Mouse (Mus musculus): ENCODE results near the gene Sfrp2. TPM values are rescaled to one million over a fixed set of nuclear protein-coding genes. Genes with fewer than 3 reads are reported as not detected.

Gene Sfrp2
- polyA plus RNA-seq, 1 experiment from 2014 or later = 160 TPM

DNA sequence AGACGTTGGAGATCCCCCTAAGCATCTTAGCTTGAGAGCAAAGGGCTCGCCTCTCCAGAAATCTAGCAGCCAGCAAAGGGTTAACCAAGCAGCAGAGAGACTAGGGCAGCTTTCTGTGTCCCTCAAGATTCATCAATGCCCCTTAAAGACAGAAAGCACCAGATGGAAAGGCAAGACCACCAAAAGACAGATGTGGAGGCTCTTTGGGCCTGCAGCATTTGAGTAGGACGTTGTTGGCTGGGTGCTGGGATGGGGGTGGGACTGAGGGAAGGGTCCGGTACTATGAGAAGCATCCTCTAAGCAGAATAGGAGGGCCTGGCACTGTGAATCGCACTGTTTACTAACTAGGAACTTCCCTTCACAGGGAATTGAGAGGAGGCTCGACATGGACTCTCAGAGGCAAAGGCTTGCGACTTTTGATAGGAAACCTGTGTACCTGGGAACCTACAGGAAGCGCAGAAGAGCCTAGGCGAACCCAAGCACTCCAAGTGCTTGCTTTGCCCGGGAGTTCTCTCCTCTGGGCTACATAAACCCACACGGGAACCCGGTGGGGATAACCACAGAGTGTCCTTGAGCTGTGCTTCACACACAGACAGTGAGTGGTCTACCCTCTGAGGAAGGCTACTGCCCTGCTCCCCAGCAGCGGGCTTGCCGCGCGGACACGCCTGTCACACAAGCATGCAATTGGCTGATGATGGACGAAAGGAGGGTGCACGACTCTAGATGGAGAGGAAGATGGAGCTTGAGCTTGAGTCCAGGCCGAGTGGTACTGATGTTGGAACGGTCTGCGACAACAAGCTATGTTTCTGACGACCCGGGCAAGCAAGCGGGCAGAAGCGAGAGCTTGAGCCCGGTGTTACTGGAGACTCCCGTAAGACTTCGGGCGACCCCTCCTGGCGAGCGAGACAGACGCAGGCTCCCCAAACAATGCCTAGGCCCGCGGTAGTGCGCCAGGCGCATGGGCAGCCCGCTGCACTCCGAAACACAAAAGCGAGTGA is 2.3 kb upstream of the Sfrp2 start:
- Histone ChIP-seq H3K4me2 (ENCODE audit: low read depth, low read length) (peak overlapping the region; percentile 66), H3K27me3 (ENCODE audit: control insufficient read depth, insufficient read depth, low read length) (no peaks in the 10 kb centered on the region), H3K4me3 (ENCODE audit: low read depth, low read length) (peak overlapping the region; percentile 27), H3K4me1 (ENCODE audit: control insufficient read depth, insufficient read depth, low read length) (no peaks in the 10 kb centered on the region), H3K9ac (replicated peaks; ENCODE audit: low read length) (peak overlapping the region; percentile 70), H3K36me3 (replicated peaks; ENCODE audit: control insufficient read depth, insufficient read depth, low read depth, low read length) (no peaks in the 10 kb centered on the region), H3K27ac (replicated peaks; ENCODE audit: low read depth, low read length) (peak overlapping the region; percentile 35; the same call in 1 of the 2 replicates), H3K9me3 (replicated peaks; ENCODE audit: control insufficient read depth, low read length) (no peaks in the 10 kb centered on the region)
- peak; percentile 74 for ATAC-seq (replicated peaks; ENCODE audit: insufficient number of reproducible peaks, low FRiP score, low TSS enrichment, low read depth)
- WGBS = 7% methylated on average over 40 of the region's 40 CpGs
- peak; percentile 94 for DNase-seq (ENCODE audit: low spot score)

- peak overlapping the region; percentile 73; the same call in 1 of the 2 replicates for H3K27ac ChIP-seq (replicated peaks; ENCODE audit: low read depth, low read length)
- peak overlapping the region; percentile 71 for H3K4me3 ChIP-seq (ENCODE audit: low read depth, low read length)
- no peaks in the 10 kb centered on the region for H3K9me3 ChIP-seq (replicated peaks; ENCODE audit: control insufficient read depth, low read length)
- H3K9ac ChIP-seq (replicated peaks; ENCODE audit: low read length) = peak overlapping the region; percentile 87
- no peak for DNase-seq (ENCODE audit: low spot score)
- under 1% methylated on average over 25 of the region's 25 CpGs for WGBS
- no peaks in the 10 kb centered on the region for H3K27me3 ChIP-seq (ENCODE audit: control insufficient read depth, insufficient read depth, low read length)
- peak overlapping the region; percentile 89 for H3K4me2 ChIP-seq (ENCODE audit: low read depth, low read length)
- no peaks in the 10 kb centered on the region for H3K4me1 ChIP-seq (ENCODE audit: control insufficient read depth, insufficient read depth, low read length)
- ATAC-seq (replicated peaks; ENCODE audit: insufficient number of reproducible peaks, low FRiP score, low TSS enrichment, low read depth) = no peak
- 0 out of 2 replicates have a peak, but pooled peaks cover 2% of the 10 kb centered on the region for H3K36me3 ChIP-seq (replicated peaks; ENCODE audit: control insufficient read depth, insufficient read depth, low read depth, low read length)
These were observed 577 bp downstream of the Sfrp2 start for GRCm38 (mm10) chr3:83766726-83767070.

DNA sequence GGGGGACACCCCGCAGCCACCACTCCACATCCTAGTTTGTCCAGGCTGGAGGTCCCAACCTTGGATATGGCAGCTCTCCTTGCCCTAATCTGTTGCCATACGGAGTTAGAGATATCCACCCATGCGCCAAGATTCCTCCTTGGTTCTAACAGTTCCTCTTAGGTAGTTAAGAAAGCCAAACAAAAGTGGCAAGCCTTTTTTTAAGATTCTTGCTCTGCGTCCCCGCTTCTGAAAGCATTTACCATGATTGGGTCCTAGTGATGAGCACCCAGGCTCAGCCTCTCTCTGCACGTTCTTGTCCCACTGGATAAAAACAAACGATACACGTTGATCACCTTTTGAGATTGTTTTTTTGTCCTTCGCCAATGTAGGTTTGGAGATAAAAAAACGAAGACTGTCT is 1.0 kb downstream of the Sfrp2 start:
- H3K4me3 ChIP-seq (ENCODE audit: low read depth, low read length) = peak overlapping the region; percentile 71
- WGBS = 1% methylated on average over 10 of the region's 10 CpGs
- H3K9ac ChIP-seq (replicated peaks; ENCODE audit: low read length) = peak overlapping the region; percentile 87
- no peak for DNase-seq (ENCODE audit: low spot score)
- H3K9me3 ChIP-seq (replicated peaks; ENCODE audit: control insufficient read depth, low read length) = no peaks in the 10 kb centered on the region
- H3K4me2 ChIP-seq (ENCODE audit: low read depth, low read length) = peak overlapping the region; percentile 89
- no peaks in the 10 kb centered on the region for H3K27me3 ChIP-seq (ENCODE audit: control insufficient read depth, insufficient read depth, low read length)
- no peak overlapping the region for H3K27ac ChIP-seq (replicated peaks; ENCODE audit: low read depth, low read length)
- ATAC-seq (replicated peaks; ENCODE audit: insufficient number of reproducible peaks, low FRiP score, low TSS enrichment, low read depth) = no peak
- no peaks in the 10 kb centered on the region for H3K4me1 ChIP-seq (ENCODE audit: control insufficient read depth, insufficient read depth, low read length)
- 0 out of 2 replicates have a peak, but pooled peaks cover 2% of the 10 kb centered on the region for H3K36me3 ChIP-seq (replicated peaks; ENCODE audit: control insufficient read depth, insufficient read depth, low read depth, low read length)

DNA sequence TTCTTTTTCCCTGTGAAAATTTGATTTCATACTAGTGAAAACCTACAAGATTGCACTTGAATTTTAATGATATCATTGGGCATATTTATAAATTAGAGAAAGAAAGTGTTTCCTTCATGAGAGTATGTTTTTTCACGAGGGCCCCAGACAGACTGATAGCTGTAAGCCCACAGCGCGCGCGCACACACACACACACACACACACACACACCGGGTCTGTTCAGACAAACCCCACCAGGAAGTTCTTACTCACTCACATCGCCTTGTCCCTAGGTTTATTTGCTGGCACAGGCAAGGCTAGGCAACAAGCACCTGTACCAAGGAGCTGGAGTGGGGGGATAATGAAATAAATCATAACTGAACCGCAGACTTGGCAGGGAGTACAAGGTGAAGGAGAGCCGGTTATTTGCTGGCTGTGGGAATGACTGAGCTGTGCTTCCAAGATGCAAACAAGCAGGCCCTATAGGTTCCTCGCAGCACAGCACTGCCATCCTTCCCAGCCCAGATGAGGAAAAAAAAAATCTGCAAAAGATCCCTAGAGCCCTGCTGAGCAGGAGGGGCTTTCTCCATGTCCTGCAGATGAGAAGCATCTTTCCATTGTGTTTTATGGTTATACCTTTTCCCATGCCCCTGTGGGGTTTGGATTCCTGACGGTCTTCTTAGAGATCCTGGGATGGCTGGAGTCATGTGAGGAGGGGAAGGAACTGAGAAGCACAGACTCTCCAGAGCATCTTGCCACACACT is 2.3 kb downstream of the Sfrp2 start:
- H3K4me3 ChIP-seq (ENCODE audit: low read depth, low read length) = peak overlapping the region; percentile 71
- ATAC-seq (replicated peaks; ENCODE audit: insufficient number of reproducible peaks, low FRiP score, low TSS enrichment, low read depth) = no peak
- 30% methylated on average over 11 of the region's 11 CpGs for WGBS
- no peaks in the 10 kb centered on the region for H3K27me3 ChIP-seq (ENCODE audit: control insufficient read depth, insufficient read depth, low read length)
- no peak for DNase-seq (ENCODE audit: low spot score)
- peak overlapping the region; percentile 32 for H3K4me2 ChIP-seq (ENCODE audit: low read depth, low read length)
- peak overlapping the region; percentile 37 for H3K9ac ChIP-seq (replicated peaks; ENCODE audit: low read length)
- H3K9me3 ChIP-seq (replicated peaks; ENCODE audit: control insufficient read depth, low read length) = no peaks in the 10 kb centered on the region
- peaks cover 2% of the 10 kb centered on the region; the same call in 1 of the 2 replicates for H3K36me3 ChIP-seq (replicated peaks; ENCODE audit: control insufficient read depth, insufficient read depth, low read depth, low read length)
- H3K4me1 ChIP-seq (ENCODE audit: control insufficient read depth, insufficient read depth, low read length) = no peaks in the 10 kb centered on the region
- H3K27ac ChIP-seq (replicated peaks; ENCODE audit: low read depth, low read length) = no peak overlapping the region

DNA sequence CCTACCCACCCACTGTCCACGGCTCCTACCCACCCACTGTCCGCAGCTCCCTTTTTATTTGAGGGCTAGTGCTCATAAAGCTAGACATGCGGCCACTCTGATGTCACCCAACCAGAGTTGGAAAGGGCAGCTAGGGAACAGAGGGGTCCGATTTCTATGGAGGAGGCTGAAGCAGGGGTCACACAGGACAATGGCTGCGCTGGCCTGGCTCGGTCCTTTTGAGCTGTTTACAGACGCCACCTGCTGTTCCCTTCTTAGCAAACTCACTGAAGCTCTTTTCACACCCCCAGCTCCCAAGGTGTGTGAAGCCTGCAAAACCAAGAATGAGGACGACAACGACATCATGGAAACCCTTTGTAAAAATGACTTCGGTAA is 2.9 kb downstream of the Sfrp2 start:
- H3K9me3 ChIP-seq (replicated peaks; ENCODE audit: control insufficient read depth, low read length) = no peaks in the 10 kb centered on the region
- peak overlapping the region; percentile 37; the same call in 1 of the 2 replicates for H3K9ac ChIP-seq (replicated peaks; ENCODE audit: low read length)
- 20% methylated on average over 10 of the region's 10 CpGs for WGBS
- H3K27ac ChIP-seq (replicated peaks; ENCODE audit: low read depth, low read length) = no peak overlapping the region
- peaks cover 2% of the 10 kb centered on the region; the same call in 1 of the 2 replicates for H3K36me3 ChIP-seq (replicated peaks; ENCODE audit: control insufficient read depth, insufficient read depth, low read depth, low read length)
- H3K4me1 ChIP-seq (ENCODE audit: control insufficient read depth, insufficient read depth, low read length) = no peaks in the 10 kb centered on the region
- peak overlapping the region; percentile 31 for H3K4me3 ChIP-seq (ENCODE audit: low read depth, low read length)
- ATAC-seq (replicated peaks; ENCODE audit: insufficient number of reproducible peaks, low FRiP score, low TSS enrichment, low read depth) (no peak), DNase-seq (ENCODE audit: low spot score) (peak; percentile 24)
- H3K27me3 ChIP-seq (ENCODE audit: control insufficient read depth, insufficient read depth, low read length) = no peaks in the 10 kb centered on the region
- peak overlapping the region; percentile 32 for H3K4me2 ChIP-seq (ENCODE audit: low read depth, low read length)

GRCm38 (mm10) chr3:83771160-83771869 is 5.2 kb downstream of the Sfrp2 start:
- no peak for ATAC-seq (replicated peaks; ENCODE audit: insufficient number of reproducible peaks, low FRiP score, low TSS enrichment, low read depth)
- no peaks in the 10 kb centered on the region for H3K4me1 ChIP-seq (ENCODE audit: control insufficient read depth, insufficient read depth, low read length)

GRCm38 (mm10) chr3:83773281-83773680 is 7.2 kb downstream of the Sfrp2 start:
- no peak for ATAC-seq (replicated peaks; ENCODE audit: insufficient number of reproducible peaks, low FRiP score, low TSS enrichment, low read depth)
- Histone ChIP-seq H3K36me3 (replicated peaks; ENCODE audit: control insufficient read depth, insufficient read depth, low read depth, low read length) (peaks cover 2% of the 10 kb centered on the region; the same call in 1 of the 2 replicates), H3K9ac (replicated peaks; ENCODE audit: low read length) (no peak overlapping the region), H3K4me2 (ENCODE audit: low read depth, low read length) (no peak overlapping the region), H3K27me3 (ENCODE audit: control insufficient read depth, insufficient read depth, low read length) (no peaks in the 10 kb centered on the region), H3K27ac (replicated peaks; ENCODE audit: low read depth, low read length) (no peak overlapping the region), H3K9me3 (replicated peaks; ENCODE audit: control insufficient read depth, low read length) (no peaks in the 10 kb centered on the region), H3K4me1 (ENCODE audit: control insufficient read depth, insufficient read depth, low read length) (no peaks in the 10 kb centered on the region), H3K4me3 (ENCODE audit: low read depth, low read length) (no peak overlapping the region)
- no peak for DNase-seq (ENCODE audit: low spot score)
- WGBS = 88% methylated on average over 18 of the region's 18 CpGs

More at GRCm38 (mm10) chr3:83771160-83771869, 5.2 kb downstream of the Sfrp2 start:
- DNase-seq (ENCODE audit: low spot score) = no peak
- Histone ChIP-seq H3K4me2 (ENCODE audit: low read depth, low read length) (no peak overlapping the region), H3K27ac (replicated peaks; ENCODE audit: low read depth, low read length) (no peak overlapping the region), H3K9me3 (replicated peaks; ENCODE audit: control insufficient read depth, low read length) (no peaks in the 10 kb centered on the region), H3K36me3 (replicated peaks; ENCODE audit: control insufficient read depth, insufficient read depth, low read depth, low read length) (peaks cover 2% of the 10 kb centered on the region; the same call in 1 of the 2 replicates), H3K4me3 (ENCODE audit: low read depth, low read length) (no peak overlapping the region), H3K9ac (replicated peaks; ENCODE audit: low read length) (no peak overlapping the region), H3K27me3 (ENCODE audit: control insufficient read depth, insufficient read depth, low read length) (no peaks in the 10 kb centered on the region)
- 94% methylated on average over 10 of the region's 10 CpGs for WGBS
